Mouse (Mus musculus) adrenal gland, postnatal 10 days (tissue): ENCODE measurements at regions not wholly inside any gene's neighbourhood (a gene's known extent, or its start where the extent isn't known, plus 50 kb on each side); places are given as distances from the start of the nearest gene placed in this dataset.
"Not testable (repeated sequence)": the region's sequence is repeated elsewhere in the genome, so short reads cannot be mapped to it uniquely, and the experiment has no call there.

Experiments
- DNase-seq: peaks from one replicate; pipeline ENCODE4 v3.0.0; 2021; ENCODE audit warnings: mixed read lengths

DNA sequence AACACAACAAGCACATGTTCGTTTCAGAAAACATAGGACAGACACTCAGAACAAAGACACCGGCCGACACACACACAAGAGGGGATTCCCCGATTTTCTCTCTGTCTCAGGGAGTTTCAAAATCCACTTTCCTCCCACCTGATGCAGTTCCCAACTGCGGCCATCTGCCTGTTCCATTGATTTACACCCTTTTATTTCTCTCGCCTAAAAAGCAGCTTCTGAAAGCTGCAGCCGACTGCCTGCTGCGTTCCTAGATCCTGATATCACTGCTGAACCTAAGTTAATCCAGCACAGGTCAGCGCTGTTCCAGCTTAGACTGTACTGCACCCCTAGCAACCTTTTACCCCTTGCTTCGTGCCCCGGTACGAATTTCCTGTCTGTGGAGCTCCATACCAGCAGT is 237.0 kb downstream of the Impad1 start:
- no peak for DNase-seq

DNA sequence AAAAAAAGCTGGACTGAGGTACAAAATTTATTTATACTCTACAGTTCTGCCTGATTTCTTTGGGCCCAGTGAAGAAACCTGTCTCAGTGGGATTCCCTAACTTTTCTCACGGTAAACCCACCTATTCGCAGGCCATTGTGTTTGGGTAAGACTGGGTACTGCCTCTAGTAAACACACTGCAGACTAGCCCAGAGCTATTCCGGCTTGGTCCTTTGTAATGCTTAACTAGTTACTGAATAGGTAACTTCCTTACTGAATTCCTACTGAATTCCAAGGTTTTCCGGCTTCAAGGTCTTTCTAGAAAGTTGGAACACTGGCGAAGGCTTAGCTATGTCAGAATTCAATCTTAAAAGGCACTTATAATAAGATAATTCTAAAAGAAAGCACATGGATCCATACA is 242.9 kb downstream of the Impad1 start:
- no peak for DNase-seq

DNA sequence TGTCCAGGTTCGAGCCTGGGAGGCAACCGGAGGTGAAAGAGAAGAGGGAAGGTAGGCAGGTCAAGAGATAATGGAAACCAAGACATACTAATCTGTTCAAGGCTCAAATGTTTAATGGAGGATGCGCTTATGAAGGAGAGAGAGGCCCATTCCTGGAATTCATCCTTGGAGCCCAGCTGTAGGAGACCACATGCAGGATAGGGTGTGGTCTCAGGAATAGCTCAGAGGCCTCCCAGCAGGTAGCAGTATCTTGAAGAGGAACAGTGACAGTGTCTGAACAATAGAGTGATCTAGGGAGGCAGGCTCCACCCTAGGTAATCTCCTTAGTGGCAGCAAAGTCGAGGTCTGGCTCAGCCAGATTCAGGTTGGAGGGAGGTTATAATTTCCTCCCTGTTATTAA is 243.3 kb downstream of the Impad1 start:
- DNase-seq: no peak

DNA sequence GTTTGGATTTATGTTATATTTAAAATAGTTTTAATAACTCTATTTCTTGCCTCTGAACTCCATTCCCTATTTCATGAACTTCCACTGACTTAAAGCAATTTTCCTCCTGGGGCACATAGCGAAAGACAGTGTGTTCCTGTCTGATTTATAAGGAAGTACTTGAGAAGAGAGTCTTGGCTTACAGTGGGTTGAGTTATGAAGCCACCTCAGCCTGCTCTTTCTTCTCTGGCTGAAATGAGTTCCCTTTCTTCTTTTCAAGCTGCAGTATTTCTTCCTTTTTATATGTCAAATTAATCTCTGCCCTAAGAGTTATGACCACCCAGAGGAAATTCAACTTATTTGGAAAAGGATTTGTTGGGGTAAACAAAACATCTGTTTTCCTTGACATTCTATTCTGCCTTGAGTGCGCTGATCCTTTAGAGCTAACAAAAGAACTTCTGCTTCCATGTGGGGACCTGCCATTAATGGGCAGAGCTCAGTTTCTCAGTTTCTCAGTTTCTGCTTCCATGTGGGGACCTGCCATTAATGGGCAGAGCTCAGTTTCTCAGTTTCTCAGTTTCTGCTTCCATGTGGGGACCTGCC is 255.9 kb downstream of the Impad1 start:
- no peak for DNase-seq

DNA sequence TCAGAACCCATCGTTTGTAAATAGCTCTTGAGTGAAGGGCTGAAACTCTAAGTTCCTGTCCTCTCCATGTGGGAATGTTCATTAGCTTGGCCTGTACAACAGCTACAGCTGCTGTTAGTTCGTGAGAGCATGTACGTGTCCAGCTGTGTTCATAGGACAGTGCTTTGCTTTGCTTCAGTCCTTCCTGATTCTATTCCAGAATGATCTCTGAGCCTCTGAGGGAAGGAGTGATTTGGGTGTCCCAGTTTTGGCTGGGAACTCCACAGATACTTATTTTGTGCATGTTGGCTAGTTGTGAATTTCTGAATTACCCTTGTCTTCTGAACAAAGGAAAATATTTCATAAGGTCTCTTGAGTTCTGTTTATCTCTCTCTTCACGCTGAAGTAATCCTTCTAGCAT is 261.0 kb downstream of the Impad1 start:
- no peak for DNase-seq

DNA sequence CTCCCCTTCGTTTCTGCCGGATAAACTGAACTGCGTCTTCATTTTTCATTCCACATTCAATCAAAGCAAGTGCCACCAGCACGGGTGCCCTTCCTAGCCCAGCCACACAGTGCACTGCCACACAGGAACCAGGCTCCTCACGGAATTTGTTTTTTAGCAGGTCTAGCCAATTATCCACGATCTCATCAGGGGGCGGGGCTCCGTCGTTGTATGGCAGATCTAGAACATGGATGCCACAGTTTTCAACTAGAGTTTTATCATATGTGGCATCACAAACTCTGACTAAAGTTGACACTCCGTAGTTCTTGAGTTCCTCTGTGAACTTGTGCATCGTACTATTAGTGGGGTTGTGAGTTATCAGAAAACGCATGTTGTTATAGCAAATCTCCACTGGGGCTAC is 264.8 kb downstream of the Impad1 start:
- no peak for DNase-seq

DNA sequence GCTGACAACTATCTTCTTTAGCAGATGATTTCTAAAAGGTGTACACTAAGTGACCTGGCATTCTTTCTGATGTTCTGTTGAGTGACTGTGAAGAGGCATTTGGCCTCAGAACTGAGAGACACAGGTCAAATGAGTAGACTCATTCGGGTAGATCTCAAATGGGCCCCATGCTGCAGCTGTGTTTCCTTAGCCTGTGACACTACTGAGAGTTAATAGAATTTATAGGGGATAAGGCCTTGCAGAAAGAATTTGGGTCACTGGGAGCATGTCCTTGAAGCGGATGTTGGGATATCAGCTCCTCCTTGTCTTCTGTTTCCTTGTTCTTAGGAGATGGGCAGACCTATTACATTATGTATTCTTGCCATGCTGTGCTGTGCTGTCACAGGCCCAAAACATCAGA is 271.4 kb downstream of the Impad1 start:
- no peak for DNase-seq

DNA sequence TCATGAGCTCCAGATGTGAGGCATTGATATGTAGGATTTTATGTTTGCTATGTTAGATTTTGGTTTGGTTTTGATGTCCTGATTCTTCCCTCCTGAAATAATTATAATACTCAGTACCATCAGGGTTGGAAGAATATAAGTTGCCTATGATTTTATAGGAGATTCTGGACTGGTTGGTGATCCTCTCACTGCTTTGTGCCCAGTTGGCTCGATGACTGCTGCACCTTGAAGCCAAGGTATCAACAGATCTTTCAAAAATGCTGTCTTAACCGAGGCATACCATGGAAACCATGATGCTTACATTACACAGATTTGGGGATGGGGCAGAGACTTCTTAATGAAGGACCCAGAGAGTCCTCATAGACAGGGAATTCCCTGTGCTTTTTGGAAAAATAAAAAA is 274.4 kb downstream of the Impad1 start:
- DNase-seq: no peak

DNA sequence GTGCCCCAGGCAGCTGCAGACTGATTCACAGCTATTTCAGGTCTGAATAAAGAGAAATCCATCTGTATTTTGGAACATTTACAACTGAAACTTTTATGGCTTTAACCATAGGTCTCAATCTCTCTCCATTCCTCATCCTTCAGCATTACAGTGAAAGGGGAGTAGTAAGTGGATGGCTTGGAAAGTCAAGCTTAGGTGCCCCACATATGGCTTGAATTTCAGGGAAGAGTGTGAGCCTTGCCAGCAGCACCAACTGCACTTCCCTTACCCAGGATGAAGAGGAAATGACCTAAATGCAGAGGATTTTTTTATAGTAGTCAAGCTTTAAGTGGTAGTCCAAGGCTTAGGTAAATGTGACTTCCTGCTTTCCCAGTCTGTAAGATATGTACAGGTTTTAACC is 279.8 kb downstream of the Impad1 start:
- DNase-seq: no peak

DNA sequence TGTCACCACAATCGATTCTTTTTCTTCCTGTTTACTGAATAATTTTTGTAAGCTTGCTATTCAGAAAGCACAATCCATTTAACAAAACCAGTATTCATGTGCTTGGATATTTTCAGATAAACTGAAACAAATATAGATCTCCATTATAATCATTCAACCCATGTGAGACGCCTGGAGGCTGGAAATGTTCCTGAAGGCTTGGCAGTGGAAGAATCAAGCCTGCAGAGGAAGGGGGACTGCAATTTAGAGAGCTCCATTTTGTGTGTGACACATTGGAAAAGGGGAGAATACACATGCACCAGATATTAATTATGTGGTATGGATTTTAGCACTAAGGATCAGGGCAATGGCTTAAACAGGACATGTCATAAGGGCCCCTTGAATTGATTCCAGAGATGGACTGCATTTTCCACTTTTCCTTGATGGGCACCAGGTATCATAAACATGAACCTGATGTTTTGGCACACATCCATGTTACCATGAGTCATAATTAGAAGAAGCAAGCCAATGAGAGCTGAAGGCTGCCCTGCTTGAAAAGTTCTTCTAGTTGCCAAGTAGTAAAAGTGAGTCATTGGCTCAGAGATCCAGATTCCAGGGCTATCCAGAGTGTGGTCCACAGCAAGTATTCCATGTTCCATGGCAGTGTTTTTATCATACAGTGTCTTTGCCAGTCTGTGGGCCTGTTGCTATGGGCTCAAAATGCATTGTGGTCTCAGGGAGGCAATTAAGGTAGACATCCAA is 282.8 kb downstream of the Impad1 start:
- no peak for DNase-seq

DNA sequence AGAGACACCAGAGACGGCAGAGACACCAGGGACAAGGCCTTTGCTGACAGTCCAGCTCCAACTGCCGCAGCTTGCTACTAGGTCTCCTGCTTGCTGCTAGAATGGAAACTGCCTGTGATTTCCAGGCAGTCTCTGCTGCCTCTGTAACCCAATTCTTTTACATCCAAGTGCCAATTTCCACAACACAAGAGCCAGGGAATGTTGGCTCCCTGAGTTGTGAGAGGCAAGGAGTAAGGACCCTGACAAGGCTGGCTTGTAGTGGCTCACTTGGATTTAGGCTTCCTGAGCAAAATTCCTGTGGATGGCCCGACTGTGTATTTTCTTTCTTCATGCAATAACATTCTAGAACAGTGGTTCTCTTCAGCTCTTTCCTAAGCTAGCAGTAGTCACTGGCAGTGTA is 283.9 kb downstream of the Impad1 start:
- DNase-seq: peak; percentile 1

DNA sequence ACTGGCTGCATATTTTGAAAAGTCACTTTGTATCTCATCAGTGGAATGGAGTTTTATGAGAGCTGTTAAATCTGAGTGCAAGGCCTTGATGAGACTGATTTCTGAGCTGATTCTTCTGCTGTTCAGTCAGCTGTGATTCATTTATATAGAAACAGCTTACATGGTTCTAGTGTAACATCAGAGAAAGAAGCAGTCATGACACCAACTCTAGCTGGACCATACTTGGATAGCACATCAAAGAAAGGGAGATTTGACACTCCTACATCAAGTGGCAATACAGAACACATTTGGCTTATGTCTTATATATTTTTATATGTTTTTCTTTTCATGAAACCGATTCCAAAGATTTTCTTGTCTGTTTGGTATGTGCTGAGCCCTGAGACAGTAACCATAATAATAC is 296.0 kb downstream of the Impad1 start:
- DNase-seq: no peak

DNA sequence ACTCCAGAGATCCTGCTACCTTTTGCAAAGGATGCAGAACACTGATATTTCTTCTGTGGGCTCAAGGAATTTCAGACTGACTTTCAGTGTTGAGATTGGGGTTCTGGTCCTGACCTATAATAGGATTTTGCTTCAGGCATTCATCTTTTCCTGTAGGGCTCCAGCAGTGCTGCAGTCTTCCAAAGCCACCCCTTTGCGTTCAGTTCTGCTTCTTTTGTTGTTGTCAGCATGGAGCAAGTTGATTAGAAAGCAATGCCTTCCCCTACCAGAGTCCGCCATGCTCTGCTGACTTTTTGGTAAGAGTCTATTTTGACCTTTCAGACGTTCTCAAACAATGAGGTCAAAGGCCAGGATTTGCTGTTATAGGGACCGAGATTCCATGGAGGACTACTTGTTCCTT is 297.0 kb downstream of the Impad1 start:
- DNase-seq: no peak

DNA sequence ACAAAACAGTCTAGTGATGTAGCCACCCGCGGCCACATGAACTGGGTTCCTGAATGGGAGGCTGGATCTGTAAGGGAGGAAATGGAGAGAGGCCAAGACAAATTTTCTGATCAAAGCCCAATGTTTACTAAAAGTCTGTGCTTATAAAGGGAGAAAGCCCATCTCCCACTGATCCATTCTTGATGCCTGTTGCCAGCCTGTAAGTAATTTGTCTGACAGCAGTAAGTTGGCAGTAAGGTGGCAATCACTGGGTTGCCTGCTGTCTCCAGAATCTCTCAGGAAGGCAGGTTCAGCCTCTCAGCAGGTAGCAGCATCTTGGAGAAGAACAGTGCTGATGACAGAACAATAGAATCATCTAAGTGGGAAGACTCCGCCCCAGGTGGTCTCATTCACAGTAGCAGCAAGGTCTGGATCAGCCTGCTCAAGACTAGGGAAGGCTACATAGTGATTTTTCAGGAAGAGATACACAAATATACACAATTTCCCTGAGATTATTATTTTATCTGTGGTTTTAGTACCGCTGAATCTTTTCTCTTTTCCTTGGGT is 327.9 kb downstream of the Impad1 start:
- DNase-seq: no peak

DNA sequence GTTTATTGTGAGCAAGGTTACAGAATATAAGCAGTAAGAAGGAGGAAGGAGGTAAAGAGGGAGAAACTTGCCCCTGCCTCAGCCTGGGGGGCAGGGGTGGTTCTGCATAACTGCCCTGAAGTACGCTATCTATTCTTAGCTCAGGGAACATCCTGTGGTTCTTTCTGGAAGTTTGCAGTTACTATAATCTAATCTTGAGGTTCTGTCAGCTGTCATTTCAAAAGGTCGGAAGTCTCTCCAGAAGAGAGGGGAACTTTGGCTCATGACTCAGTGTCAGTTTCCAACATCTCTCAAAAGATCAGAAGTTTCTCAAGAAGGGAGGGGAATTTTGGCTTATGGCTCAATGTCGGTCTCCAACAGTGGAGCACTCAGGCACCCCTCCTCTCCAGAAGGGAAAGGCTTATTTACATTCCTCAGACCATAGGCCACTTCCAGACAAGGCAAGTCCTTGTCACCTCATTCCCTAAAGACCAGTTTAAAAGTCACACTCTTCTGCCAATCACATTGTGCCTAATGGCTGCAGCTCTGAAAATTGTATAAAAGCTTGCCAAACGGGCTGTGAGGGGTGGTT is 328.9 kb downstream of the Impad1 start:
- DNase-seq: no peak

DNA sequence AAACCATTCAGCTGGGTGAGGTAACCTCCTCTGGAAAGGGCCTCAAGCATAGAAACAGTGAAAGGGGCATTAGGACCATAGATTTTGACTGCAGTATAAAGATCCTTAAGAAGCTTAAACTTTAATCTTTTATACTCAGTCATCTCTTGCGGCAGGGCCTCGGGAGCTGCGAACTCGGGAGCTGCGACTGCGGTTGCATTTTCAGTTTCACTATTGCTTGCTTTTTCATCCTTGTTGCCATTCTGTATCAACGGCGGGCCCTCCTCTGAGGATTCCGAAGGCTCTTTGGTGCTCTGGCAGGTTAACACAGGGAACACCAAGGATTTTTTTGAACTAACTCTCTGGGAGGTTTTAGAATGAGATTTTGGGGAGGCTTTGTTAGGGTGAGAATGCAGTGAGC is 333.9 kb downstream of the Impad1 start:
- DNase-seq: no peak

DNA sequence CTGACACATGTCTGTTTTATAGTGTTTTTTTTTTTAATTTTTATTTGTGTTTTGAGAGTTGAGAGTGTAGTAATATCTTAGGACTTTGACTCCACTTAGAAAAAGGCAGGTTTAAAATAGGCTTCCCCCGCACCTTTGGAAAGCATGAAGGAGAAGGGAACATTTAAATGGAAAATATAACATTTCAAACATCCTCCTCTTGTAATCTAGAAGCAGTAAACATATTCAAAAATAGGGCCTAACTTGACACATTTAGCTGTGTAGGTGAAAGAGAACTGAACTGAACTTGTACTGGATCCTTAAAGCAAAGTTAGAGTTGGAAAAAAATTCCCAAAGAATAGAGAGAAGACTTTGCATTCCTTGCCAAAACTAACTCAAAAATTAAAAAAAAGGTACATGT is 343.1 kb downstream of the Impad1 start:
- no peak for DNase-seq

DNA sequence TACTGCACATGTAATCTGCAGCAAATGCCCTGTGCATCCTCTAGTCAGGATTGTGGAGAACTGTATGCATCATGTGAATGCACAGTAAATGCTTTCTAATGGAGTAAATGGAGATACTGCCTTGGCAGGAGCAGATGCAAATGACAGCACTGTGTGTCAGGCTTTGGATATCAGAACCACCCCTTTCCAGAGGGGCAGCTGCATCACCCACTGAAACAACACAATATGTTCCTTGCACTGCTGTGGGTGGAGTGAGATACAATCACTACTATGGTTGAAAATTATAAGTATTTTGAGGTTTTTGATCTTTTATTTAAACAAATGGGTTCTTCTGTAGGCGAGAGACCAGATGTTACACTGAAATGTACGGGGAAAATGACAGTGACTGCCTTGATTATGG is 350.5 kb downstream of the Impad1 start:
- no peak for DNase-seq

DNA sequence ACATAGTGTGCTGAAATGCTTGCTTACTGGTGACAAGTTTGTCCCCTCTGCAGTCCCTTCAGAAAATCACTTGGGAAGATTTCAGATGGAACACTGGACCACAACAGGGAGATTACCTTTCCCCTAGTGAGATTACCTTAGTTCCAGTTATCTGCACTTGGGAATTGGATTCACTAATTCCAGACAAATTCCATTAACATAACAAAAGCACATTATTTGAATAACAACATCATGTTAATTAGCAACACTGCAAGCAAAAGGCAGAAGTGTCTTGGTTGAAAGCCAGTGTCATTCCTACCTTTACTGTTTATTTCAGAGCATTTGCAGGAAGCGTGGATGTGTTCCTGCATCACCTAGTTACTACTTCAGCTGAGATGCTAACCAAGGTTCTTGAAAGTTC is 355.6 kb downstream of the Impad1 start:
- DNase-seq: no peak

DNA sequence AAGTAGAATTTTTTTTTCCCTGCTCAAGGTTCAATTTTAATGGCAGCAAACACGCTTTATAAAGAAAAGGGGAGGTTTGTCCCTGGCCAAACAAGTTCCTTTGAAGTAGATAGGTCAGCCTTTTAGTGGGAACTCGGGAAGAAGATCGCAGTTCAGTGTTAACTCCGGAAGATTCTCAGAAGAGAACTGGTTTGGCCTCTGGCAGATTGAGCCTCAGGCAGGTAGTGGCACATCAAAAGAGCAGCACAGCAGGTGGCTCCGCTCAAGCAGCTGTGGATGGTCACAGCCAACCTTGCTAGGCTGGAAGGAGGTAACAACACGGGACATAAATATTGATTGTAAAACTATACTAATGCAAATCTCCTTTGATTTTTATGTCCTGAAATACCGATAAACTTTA is 347.2 kb upstream of the Sdr16c6 start:
- DNase-seq: not testable (repeated sequence)

DNA sequence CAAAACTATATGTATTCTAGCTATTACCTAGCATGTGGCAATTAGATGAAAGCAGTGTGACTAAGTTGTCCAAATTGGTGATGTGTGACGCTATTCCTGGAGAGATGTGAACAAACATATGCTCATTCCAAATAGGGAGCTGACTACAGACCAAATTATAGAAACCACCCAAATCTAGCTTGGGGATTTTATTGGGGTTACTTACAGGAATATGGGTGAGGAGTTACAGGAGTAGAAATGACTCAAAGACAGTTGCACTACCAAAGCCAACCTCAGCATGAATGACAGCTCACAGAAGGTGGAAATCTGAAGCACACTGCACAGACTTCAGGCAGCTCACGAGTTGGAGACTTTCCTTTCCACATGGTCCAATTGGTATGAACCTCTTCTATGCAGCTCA is 326.5 kb upstream of the Sdr16c6 start:
- no peak for DNase-seq

DNA sequence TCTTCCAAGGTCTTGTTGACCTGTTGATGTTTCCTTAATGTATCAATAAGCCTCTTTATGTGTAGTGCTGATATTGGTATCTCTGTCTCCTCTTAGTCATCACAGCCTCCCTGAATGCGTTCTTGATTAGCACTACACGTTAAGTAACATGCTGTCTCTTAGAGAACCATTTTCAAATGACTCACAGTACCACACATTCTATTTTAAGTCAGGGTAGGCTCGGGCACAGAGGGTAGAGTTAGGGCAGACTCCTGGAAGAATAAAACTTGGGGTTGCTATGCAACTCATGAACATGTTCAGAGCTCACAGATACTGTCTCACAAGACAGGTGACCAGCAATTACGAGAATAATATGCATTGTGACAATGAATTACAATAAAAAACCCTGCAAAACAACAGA is 320.1 kb upstream of the Sdr16c6 start:
- DNase-seq: no peak

DNA sequence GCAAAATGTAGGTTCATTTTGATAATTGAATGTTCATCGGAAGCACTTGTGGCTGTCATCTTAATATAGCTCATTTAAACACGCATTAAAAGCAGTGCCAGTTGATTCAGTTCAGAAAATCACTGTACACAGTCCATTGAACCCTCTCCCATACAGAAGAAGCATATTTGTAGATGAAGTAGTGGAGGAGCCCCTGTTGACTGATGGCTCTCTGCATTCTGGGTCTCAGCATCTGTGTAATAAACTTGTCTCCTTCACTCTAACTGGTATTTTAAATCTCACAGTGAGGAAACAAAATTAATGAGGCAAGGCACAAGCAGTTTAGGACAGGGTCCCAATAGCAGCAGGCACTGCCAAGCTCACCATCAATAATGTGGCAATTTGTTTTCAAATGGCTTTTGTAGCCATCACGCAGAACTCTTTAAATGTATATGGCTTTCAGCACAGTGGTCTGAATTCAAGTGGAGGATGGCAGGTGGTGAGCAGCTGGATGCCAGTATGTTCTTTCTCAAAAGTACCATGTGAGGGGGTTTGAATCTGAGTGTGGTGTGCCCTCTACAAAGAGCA is 302.8 kb upstream of the Sdr16c6 start:
- no peak for DNase-seq

DNA sequence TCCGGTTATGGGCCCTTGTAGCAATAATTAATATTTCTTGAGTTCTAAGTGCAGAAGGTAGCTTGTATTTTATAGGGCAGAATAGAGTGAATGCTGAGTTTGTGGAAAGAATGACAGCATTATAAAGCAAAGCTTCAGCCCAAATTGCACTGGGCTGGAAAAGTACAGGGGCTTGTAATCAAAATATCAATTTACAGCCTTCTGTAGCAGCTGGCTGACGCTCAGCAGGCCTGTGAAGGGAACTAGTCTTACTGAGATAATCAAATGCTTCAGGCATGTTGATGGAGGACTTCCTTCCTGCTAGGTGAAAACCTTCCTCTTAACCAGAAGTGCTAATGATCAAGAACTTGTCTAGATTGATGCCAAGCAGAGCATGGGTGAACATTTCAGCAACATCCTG is 257.9 kb upstream of the Sdr16c6 start:
- DNase-seq: no peak
